Mouse (Mus musculus) right cerebral cortex, postnatal 14 days (tissue): ENCODE measurements around the gene Eepd1.

ENCODE experiments used
- DNase-seq: peaks from one replicate; pipeline ENCODE4 v3.0.0; 2022

Gene Eepd1

GRCm38 (mm10) chr9:25585614-25586013 lies 104.3 kb downstream of the Eepd1 start:
- DNase-seq: no peak

DNA sequence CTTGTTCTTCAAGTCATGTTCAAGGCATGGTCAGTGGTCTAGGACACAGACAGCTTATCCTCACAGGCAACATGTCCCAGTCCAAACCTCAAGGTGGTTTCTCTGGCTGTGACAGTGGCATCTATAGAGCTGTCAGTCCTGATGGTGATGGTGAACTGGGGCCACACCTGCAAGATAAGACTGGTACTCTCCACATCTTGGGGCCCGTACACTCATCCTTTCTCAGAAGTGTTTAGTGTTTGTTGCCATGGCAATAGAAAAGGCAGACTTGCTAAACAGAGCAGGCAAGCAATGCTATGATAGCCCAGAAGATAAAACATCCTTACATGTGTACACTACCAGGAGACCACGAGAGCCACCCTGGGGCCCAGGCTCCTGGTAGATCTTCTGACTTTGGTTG lies 107.2 kb downstream of the Eepd1 start:
- DNase-seq: no peak

DNA sequence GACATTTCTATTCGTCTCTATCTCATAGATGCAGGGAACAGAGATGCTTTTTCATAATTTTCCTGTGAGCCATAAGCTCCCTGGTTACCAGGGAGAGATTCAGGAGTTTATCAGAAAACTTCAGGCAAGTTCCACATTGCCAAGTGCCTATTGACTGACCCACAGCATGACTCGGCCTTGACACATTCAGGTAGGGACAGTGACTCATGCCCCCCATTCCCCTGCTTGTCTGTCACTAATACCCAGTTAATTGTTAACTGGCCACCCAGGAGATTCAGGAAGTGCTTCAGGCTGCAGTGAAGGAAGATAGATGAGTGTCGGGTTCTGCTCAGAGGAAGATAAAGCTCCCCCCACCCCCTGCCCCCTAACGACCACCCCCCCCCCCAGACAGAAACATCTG lies 109.4 kb downstream of the Eepd1 start:
- DNase-seq: no peak

- DNase-seq: peak; percentile 36
Measured at GRCm38 (mm10) chr9:25591390-25592354, 110.3 kb downstream of the Eepd1 start.

GRCm38 (mm10) chr9:25592355-25592955 lies 111.1 kb downstream of the Eepd1 start:
- no peak for DNase-seq

DNA sequence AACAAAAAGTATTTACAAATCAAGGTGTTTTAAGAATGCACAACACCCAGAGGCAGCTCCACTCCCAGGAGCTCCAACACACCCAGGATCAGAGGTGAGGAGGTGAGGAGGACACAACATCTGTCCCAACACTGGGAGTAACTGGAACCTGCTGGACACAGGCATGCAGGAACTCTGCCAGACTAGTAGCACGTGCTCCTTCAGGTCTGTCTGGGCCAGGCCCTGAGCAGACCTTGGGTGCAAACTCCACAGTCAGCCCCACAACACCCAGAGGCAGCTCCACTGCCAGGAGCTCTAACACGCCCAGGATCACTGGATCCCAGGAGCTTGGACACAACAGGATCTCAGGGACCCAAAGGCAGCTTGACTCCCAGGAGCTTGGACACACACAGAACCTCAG lies 143.4 kb downstream of the Eepd1 start:
- no peak for DNase-seq

GRCm38 (mm10) chr9:25629531-25630099 lies 148.3 kb downstream of the Eepd1 start:
- DNase-seq: no peak
